Mouse (Mus musculus) forebrain, embryonic 12.5 days (tissue): ENCODE measurements at regions not wholly inside any gene's neighbourhood (a gene's known extent, or its start where the extent isn't known, plus 50 kb on each side); places are given as distances from the start of the nearest gene placed in this dataset.

Experiments
- ATAC-seq: fragments of 200-750 bp; cut with Nextera tagmentation; 2 replicates; pipeline ENCODE4 v1.8.0; 2017; ENCODE audit warnings: moderate TSS enrichment; ENCODE audit not compliant: low FRiP score
- H3K27ac ChIP-seq: fragments of 300-500 bp; sonication (generic); 2 replicates; pipeline ENCODE4 v1.5.1; 2016; ENCODE audit warnings: mild to moderate bottlenecking
- H3K27me3 ChIP-seq: fragments of 300-500 bp; sonication (generic); 2 replicates; pipeline ENCODE4 v1.6.1; 2016; ENCODE audit warnings: mild to moderate bottlenecking
- H3K36me3 ChIP-seq: fragments of 300-500 bp; sonication (generic); replicated peaks from 2 replicates; pipeline ENCODE4 v1.6.1; 2016; ENCODE audit warnings: mild to moderate bottlenecking
- H3K4me1 ChIP-seq: fragments of 300-500 bp; sonication (generic); 2 replicates; pipeline ENCODE4 v1.6.1; 2016
- H3K4me2 ChIP-seq: fragments of 300-500 bp; sonication (generic); 2 replicates; pipeline ENCODE4 v1.6.1; 2016; ENCODE audit warnings: mild to moderate bottlenecking, moderate library complexity
- H3K4me3 ChIP-seq: fragments of 300-500 bp; sonication (generic); replicated peaks from 2 replicates; pipeline ENCODE4 v1.5.1; 2016; ENCODE audit warnings: mild to moderate bottlenecking
- H3K9ac ChIP-seq: fragments of 300-500 bp; sonication (generic); 2 replicates; pipeline ENCODE4 v1.6.1; 2016; ENCODE audit warnings: mild to moderate bottlenecking
- H3K9me3 ChIP-seq: fragments of 300-500 bp; sonication (generic); 2 replicates; pipeline ENCODE4 v1.6.1; 2016
- WGBS: fragments of 180-500 bp; shearing (Covaris S2); methylation state at CpG from one replicate; pipeline ENCODE4 v1.1.7; 2016; 5-methylcytosine and 5-hydroxymethylcytosine counted together

GRCm38 (mm10) chr13:83739541-83740061 is 235.8 kb downstream of the Mef2c start:
- Histone ChIP-seq H3K4me1 (peaks cover 13% of the 10 kb centered on the region), H3K27ac (peak overlapping the region; percentile 98), H3K4me2 (peak overlapping the region; percentile 77), H3K9ac (peak overlapping the region; percentile 95), H3K36me3 (peaks cover 29% of the 10 kb centered on the region), H3K27me3 (no peaks in the 10 kb centered on the region), H3K4me3 (peak overlapping the region; percentile 50), H3K9me3 (no peaks in the 10 kb centered on the region)
- under 1% methylated on average over 15 of the region's 15 CpGs for WGBS
- peak; percentile 75 for ATAC-seq

- H3K4me1 ChIP-seq = peaks cover 16% of the 10 kb centered on the region
- peak overlapping the region; percentile 95 for H3K9ac ChIP-seq
- H3K4me3 ChIP-seq = peak overlapping the region; percentile 50
- H3K9me3 ChIP-seq = no peaks in the 10 kb centered on the region
- peaks cover 29% of the 10 kb centered on the region for H3K36me3 ChIP-seq
- peak overlapping the region; percentile 98 for H3K27ac ChIP-seq
- no peak for ATAC-seq
- 6% methylated on average over 2 of the region's 2 CpGs for WGBS
- no peaks in the 10 kb centered on the region for H3K27me3 ChIP-seq
- H3K4me2 ChIP-seq = peak overlapping the region; percentile 77
These were observed 236.3 kb downstream of the Mef2c start for GRCm38 (mm10) chr13:83740101-83740500.

- Histone ChIP-seq H3K4me1 (peaks cover 21% of the 10 kb centered on the region), H3K9me3 (no peaks in the 10 kb centered on the region), H3K4me3 (peak overlapping the region; percentile 50), H3K27me3 (no peaks in the 10 kb centered on the region), H3K4me2 (peak overlapping the region; percentile 77), H3K9ac (peak overlapping the region; percentile 95), H3K36me3 (peaks cover 29% of the 10 kb centered on the region), H3K27ac (peak overlapping the region; percentile 98)
- WGBS = 1% methylated on average over 4 of the region's 4 CpGs
- ATAC-seq = no peak
These were observed 236.9 kb downstream of the Mef2c start for GRCm38 (mm10) chr13:83740771-83741170.

GRCm38 (mm10) chr13:83741591-83742021 is 237.8 kb downstream of the Mef2c start:
- no peaks in the 10 kb centered on the region for H3K9me3 ChIP-seq
- H3K4me2 ChIP-seq = peak overlapping the region; percentile 77
- no peaks in the 10 kb centered on the region for H3K27me3 ChIP-seq
- H3K36me3 ChIP-seq = peaks cover 29% of the 10 kb centered on the region
- WGBS = 1% methylated on average over 7 of the region's 7 CpGs
- peak overlapping the region; percentile 98 for H3K27ac ChIP-seq
- peak overlapping the region; percentile 50 for H3K4me3 ChIP-seq
- ATAC-seq = peak; percentile 33
- peaks cover 27% of the 10 kb centered on the region for H3K4me1 ChIP-seq
- peak overlapping the region; percentile 41 for H3K9ac ChIP-seq

- peak overlapping the region; percentile 98 for H3K27ac ChIP-seq
- H3K4me1 ChIP-seq = peaks cover 27% of the 10 kb centered on the region
- peak overlapping the region; percentile 77 for H3K4me2 ChIP-seq
- H3K4me3 ChIP-seq = peak overlapping the region; percentile 50
- H3K9ac ChIP-seq = 0 out of 2 replicates have a peak overlapping the region, but pooled peaks have one; percentile 5
- no peak for ATAC-seq
- H3K9me3 ChIP-seq = no peaks in the 10 kb centered on the region
- 21% methylated on average over 2 of the region's 2 CpGs for WGBS
- H3K27me3 ChIP-seq = no peaks in the 10 kb centered on the region
- peaks cover 28% of the 10 kb centered on the region for H3K36me3 ChIP-seq
These were observed 238.3 kb downstream of the Mef2c start for GRCm38 (mm10) chr13:83742102-83742501.

GRCm38 (mm10) chr13:83742546-83742945 is 238.7 kb downstream of the Mef2c start:
- H3K36me3 ChIP-seq = peaks cover 23% of the 10 kb centered on the region
- H3K9me3 ChIP-seq = no peaks in the 10 kb centered on the region
- 47% methylated on average over 3 of the region's 3 CpGs for WGBS
- H3K4me1 ChIP-seq = peaks cover 27% of the 10 kb centered on the region
- peak overlapping the region; percentile 84 for H3K27ac ChIP-seq
- H3K27me3 ChIP-seq = no peaks in the 10 kb centered on the region
- ATAC-seq = no peak
- 0 out of 2 replicates have a peak overlapping the region, but pooled peaks have one; percentile 5 for H3K9ac ChIP-seq
- H3K4me2 ChIP-seq = peak overlapping the region; percentile 77
- H3K4me3 ChIP-seq = peak overlapping the region; percentile 50

GRCm38 (mm10) chr13:83743381-83743780 is 239.5 kb downstream of the Mef2c start:
- Histone ChIP-seq H3K36me3 (peaks cover 15% of the 10 kb centered on the region), H3K4me1 (peaks cover 27% of the 10 kb centered on the region), H3K9me3 (no peaks in the 10 kb centered on the region), H3K9ac (no peak overlapping the region), H3K4me3 (no peak overlapping the region), H3K27ac (peak overlapping the region; percentile 98; the same call in 1 of the 2 replicates), H3K4me2 (no peak overlapping the region), H3K27me3 (no peaks in the 10 kb centered on the region)
- 68% methylated on average over 2 of the region's 2 CpGs for WGBS
- no peak for ATAC-seq

GRCm38 (mm10) chr13:83744110-83744752 is 240.4 kb downstream of the Mef2c start:
- Histone ChIP-seq H3K36me3 (peaks cover 8% of the 10 kb centered on the region), H3K9me3 (no peaks in the 10 kb centered on the region), H3K4me3 (peak overlapping the region; percentile 38), H3K27me3 (no peaks in the 10 kb centered on the region), H3K27ac (peak overlapping the region; percentile 98), H3K4me2 (peak overlapping the region; percentile 54), H3K4me1 (peaks cover 27% of the 10 kb centered on the region), H3K9ac (peak overlapping the region; percentile 59)
- no peak for ATAC-seq
- WGBS = 27% methylated on average over 8 of the region's 8 CpGs

- Histone ChIP-seq H3K4me3 (peak overlapping the region; percentile 38), H3K9ac (peak overlapping the region; percentile 59), H3K9me3 (no peaks in the 10 kb centered on the region), H3K27me3 (no peaks in the 10 kb centered on the region), H3K4me1 (peaks cover 27% of the 10 kb centered on the region), H3K4me2 (peak overlapping the region; percentile 54), H3K27ac (peak overlapping the region; percentile 98), H3K36me3 (peaks cover 1% of the 10 kb centered on the region)
- under 1% methylated on average over 38 of the region's 38 CpGs for WGBS
- peak; percentile 92 for ATAC-seq
These were observed 241.2 kb downstream of the Mef2c start for GRCm38 (mm10) chr13:83744981-83745555.

- peak overlapping the region; percentile 98 for H3K27ac ChIP-seq
- no peak overlapping the region for H3K9ac ChIP-seq
- no peak overlapping the region for H3K4me3 ChIP-seq
- peaks cover 27% of the 10 kb centered on the region for H3K4me1 ChIP-seq
- no peaks in the 10 kb centered on the region for H3K9me3 ChIP-seq
- H3K27me3 ChIP-seq = no peaks in the 10 kb centered on the region
- H3K4me2 ChIP-seq = peak overlapping the region; percentile 54
- ATAC-seq = no peak
- 47% methylated on average over 5 of the region's 5 CpGs for WGBS
- no peaks in the 10 kb centered on the region for H3K36me3 ChIP-seq
These were observed 242.1 kb downstream of the Mef2c start for GRCm38 (mm10) chr13:83745961-83746360.

- Histone ChIP-seq H3K36me3 (no peaks in the 10 kb centered on the region), H3K4me1 (peaks cover 22% of the 10 kb centered on the region), H3K4me2 (no peak overlapping the region), H3K4me3 (no peak overlapping the region), H3K9me3 (no peaks in the 10 kb centered on the region), H3K27me3 (no peaks in the 10 kb centered on the region), H3K9ac (no peak overlapping the region), H3K27ac (no peak overlapping the region)
- no peak for ATAC-seq
- WGBS = 75% methylated on average over 3 of the region's 3 CpGs
These were observed 243.8 kb downstream of the Mef2c start for GRCm38 (mm10) chr13:83747671-83748070.

GRCm38 (mm10) chr13:83749376-83750150 is 245.7 kb downstream of the Mef2c start:
- Histone ChIP-seq H3K27me3 (no peaks in the 10 kb centered on the region), H3K9me3 (no peaks in the 10 kb centered on the region), H3K27ac (peak overlapping the region; percentile 87), H3K4me2 (peak overlapping the region; percentile 3; the same call in 1 of the 2 replicates), H3K36me3 (no peaks in the 10 kb centered on the region), H3K4me3 (no peak overlapping the region), H3K4me1 (peaks cover 14% of the 10 kb centered on the region), H3K9ac (no peak overlapping the region)
- WGBS = 37% methylated on average over 8 of the region's 8 CpGs
- peak; percentile 40 for ATAC-seq
